Mouse (Mus musculus): Measurements from ENCODE around the gene Gjc2. TPM values are rescaled to one million over a fixed set of nuclear protein-coding genes. Genes with fewer than 3 reads are reported as not detected.
A peak's percentile ranks its signal among the peaks of the same experiment; 100 is the strongest.

Gene Gjc2
- polyA plus RNA-seq, 1 experiment from 2014 or later = 0.36 TPM

- WGBS = 75% methylated on average over 5 of the region's 5 CpGs
- no peaks in the 10 kb centered on the region for H3K4me1 ChIP-seq (ENCODE audit: control insufficient read depth, insufficient read depth, low read length)
- H3K4me2 ChIP-seq (replicated peaks; ENCODE audit: low read depth, low read length) = no peak overlapping the region
- no peaks in the 10 kb centered on the region for H3K9me3 ChIP-seq (ENCODE audit: control insufficient read depth, low read depth, low read length)
- no peak overlapping the region for H3K4me3 ChIP-seq (ENCODE audit: low read depth, low read length)
- H3K27ac ChIP-seq (ENCODE audit: low read length) = no peak overlapping the region
- no peaks in the 10 kb centered on the region for H3K27me3 ChIP-seq (ENCODE audit: control insufficient read depth, insufficient read depth, low read length)
- ATAC-seq (ENCODE audit: insufficient number of reproducible peaks, insufficient read depth, low FRiP score, low read depth) = no peak
- H3K9ac ChIP-seq (replicated peaks; ENCODE audit: low read depth, low read length) = no peak overlapping the region
- H3K36me3 ChIP-seq (ENCODE audit: control insufficient read depth, insufficient read depth, low read length) = no peaks in the 10 kb centered on the region
Observed at GRCm38 (mm10) chr11:59142962-59143361, 40.1 kb downstream of the Gjc2 start.

GRCm38 (mm10) chr11:59141772-59142370 lies 41.1 kb downstream of the Gjc2 start:
- WGBS = 8% methylated on average over 14 of the region's 14 CpGs
- Histone ChIP-seq H3K27ac (ENCODE audit: low read length) (no peak overlapping the region), H3K4me2 (replicated peaks; ENCODE audit: low read depth, low read length) (peak overlapping the region; percentile 32), H3K9ac (replicated peaks; ENCODE audit: low read depth, low read length) (no peak overlapping the region), H3K27me3 (ENCODE audit: control insufficient read depth, insufficient read depth, low read length) (peaks cover 7% of the 10 kb centered on the region; the same call in 1 of the 2 replicates), H3K9me3 (ENCODE audit: control insufficient read depth, low read depth, low read length) (no peaks in the 10 kb centered on the region), H3K4me1 (ENCODE audit: control insufficient read depth, insufficient read depth, low read length) (no peaks in the 10 kb centered on the region), H3K4me3 (ENCODE audit: low read depth, low read length) (no peak overlapping the region), H3K36me3 (ENCODE audit: control insufficient read depth, insufficient read depth, low read length) (no peaks in the 10 kb centered on the region)
- ATAC-seq (ENCODE audit: insufficient number of reproducible peaks, insufficient read depth, low FRiP score, low read depth) = peak; percentile 38; the same call in 1 of the 2 replicates

GRCm38 (mm10) chr11:59138537-59139486 lies 44.2 kb downstream of the Gjc2 start:
- Histone ChIP-seq H3K4me1 (ENCODE audit: control insufficient read depth, insufficient read depth, low read length) (0 out of 2 replicates have a peak, but pooled peaks cover 6% of the 10 kb centered on the region), H3K27me3 (ENCODE audit: control insufficient read depth, insufficient read depth, low read length) (peaks cover 34% of the 10 kb centered on the region), H3K9me3 (ENCODE audit: control insufficient read depth, low read depth, low read length) (no peaks in the 10 kb centered on the region), H3K27ac (ENCODE audit: low read length) (no peak overlapping the region), H3K4me2 (replicated peaks; ENCODE audit: low read depth, low read length) (no peak overlapping the region), H3K4me3 (ENCODE audit: low read depth, low read length) (no peak overlapping the region), H3K9ac (replicated peaks; ENCODE audit: low read depth, low read length) (no peak overlapping the region), H3K36me3 (ENCODE audit: control insufficient read depth, insufficient read depth, low read length) (no peaks in the 10 kb centered on the region)
- ATAC-seq (ENCODE audit: insufficient number of reproducible peaks, insufficient read depth, low FRiP score, low read depth) = no peak
- WGBS = 60% methylated on average over 19 of the region's 19 CpGs

- no peak overlapping the region for H3K9ac ChIP-seq (replicated peaks; ENCODE audit: low read depth, low read length)
- H3K9me3 ChIP-seq (ENCODE audit: control insufficient read depth, low read depth, low read length) = no peaks in the 10 kb centered on the region
- no peak for ATAC-seq (ENCODE audit: insufficient number of reproducible peaks, insufficient read depth, low FRiP score, low read depth)
- peaks cover 38% of the 10 kb centered on the region for H3K27me3 ChIP-seq (ENCODE audit: control insufficient read depth, insufficient read depth, low read length)
- 74% methylated on average over 12 of the region's 12 CpGs for WGBS
- H3K36me3 ChIP-seq (ENCODE audit: control insufficient read depth, insufficient read depth, low read length) = no peaks in the 10 kb centered on the region
- H3K4me1 ChIP-seq (ENCODE audit: control insufficient read depth, insufficient read depth, low read length) = 0 out of 2 replicates have a peak, but pooled peaks cover 6% of the 10 kb centered on the region
- H3K4me2 ChIP-seq (replicated peaks; ENCODE audit: low read depth, low read length) = no peak overlapping the region
- H3K27ac ChIP-seq (ENCODE audit: low read length) = no peak overlapping the region
- no peak overlapping the region for H3K4me3 ChIP-seq (ENCODE audit: low read depth, low read length)
Observed at GRCm38 (mm10) chr11:59136994-59137706, 45.9 kb downstream of the Gjc2 start.

- no peak for ATAC-seq (ENCODE audit: insufficient number of reproducible peaks, insufficient read depth, low FRiP score, low read depth)
- peak within 1 kb of the TSS; percentile 31 for H3K4me2 ChIP-seq (replicated peaks; ENCODE audit: low read depth, low read length)
- H3K9me3 ChIP-seq (ENCODE audit: control insufficient read depth, low read depth, low read length) = no peaks in the 10 kb centered on the region
- 0 out of 2 replicates have a peak, but pooled peaks cover 6% of the 10 kb centered on the region for H3K4me1 ChIP-seq (ENCODE audit: control insufficient read depth, insufficient read depth, low read length)
- no peak within 1 kb of the TSS for H3K27ac ChIP-seq (ENCODE audit: low read length)
- no peaks in the 10 kb centered on the region for H3K36me3 ChIP-seq (ENCODE audit: control insufficient read depth, insufficient read depth, low read length)
- peak within 1 kb of the TSS; percentile 20 for H3K4me3 ChIP-seq (ENCODE audit: low read depth, low read length)
- H3K27me3 ChIP-seq (ENCODE audit: control insufficient read depth, insufficient read depth, low read length) = peaks cover 38% of the 10 kb centered on the region
- WGBS = 16% methylated on average over 44 of the region's 44 CpGs
- no peak within 1 kb of the TSS for H3K9ac ChIP-seq (replicated peaks; ENCODE audit: low read depth, low read length)
Observed at GRCm38 (mm10) chr11:59135904-59136452, 47.0 kb downstream of the Gjc2 start, which contains the start of gene Obscn. Obscn (minus strand) TSS chr11:59136402.

GRCm38 (mm10) chr11:59135051-59135820 lies 47.8 kb downstream of the Gjc2 start:
- 5% methylated on average over 55 of the region's 55 CpGs for WGBS
- H3K27ac ChIP-seq (ENCODE audit: low read length) = no peak overlapping the region
- peak overlapping the region; percentile 20 for H3K4me3 ChIP-seq (ENCODE audit: low read depth, low read length)
- H3K4me1 ChIP-seq (ENCODE audit: control insufficient read depth, insufficient read depth, low read length) = 0 out of 2 replicates have a peak, but pooled peaks cover 6% of the 10 kb centered on the region
- H3K9ac ChIP-seq (replicated peaks; ENCODE audit: low read depth, low read length) = no peak overlapping the region
- ATAC-seq (ENCODE audit: insufficient number of reproducible peaks, insufficient read depth, low FRiP score, low read depth) = no peak
- no peaks in the 10 kb centered on the region for H3K9me3 ChIP-seq (ENCODE audit: control insufficient read depth, low read depth, low read length)
- H3K27me3 ChIP-seq (ENCODE audit: control insufficient read depth, insufficient read depth, low read length) = peaks cover 38% of the 10 kb centered on the region
- H3K4me2 ChIP-seq (replicated peaks; ENCODE audit: low read depth, low read length) = peak overlapping the region; percentile 31
- no peaks in the 10 kb centered on the region for H3K36me3 ChIP-seq (ENCODE audit: control insufficient read depth, insufficient read depth, low read length)

- peak; percentile 43; the same call in 1 of the 2 replicates for ATAC-seq (ENCODE audit: insufficient number of reproducible peaks, insufficient read depth, low FRiP score, low read depth)
- Histone ChIP-seq H3K4me1 (ENCODE audit: control insufficient read depth, insufficient read depth, low read length) (0 out of 2 replicates have a peak, but pooled peaks cover 6% of the 10 kb centered on the region), H3K4me2 (replicated peaks; ENCODE audit: low read depth, low read length) (no peak overlapping the region), H3K9ac (replicated peaks; ENCODE audit: low read depth, low read length) (no peak overlapping the region), H3K36me3 (ENCODE audit: control insufficient read depth, insufficient read depth, low read length) (no peaks in the 10 kb centered on the region), H3K27ac (ENCODE audit: low read length) (no peak overlapping the region), H3K4me3 (ENCODE audit: low read depth, low read length) (no peak overlapping the region), H3K27me3 (ENCODE audit: control insufficient read depth, insufficient read depth, low read length) (peaks cover 38% of the 10 kb centered on the region), H3K9me3 (ENCODE audit: control insufficient read depth, low read depth, low read length) (no peaks in the 10 kb centered on the region)
- WGBS = 7% methylated on average over 34 of the region's 35 CpGs
Observed at GRCm38 (mm10) chr11:59134373-59134997, 48.5 kb downstream of the Gjc2 start.
